21 mouse cellular contexts compared by ENCODE assay signal in genomic region chr17:45503301-45503973, GRCm38 (mm10). TPM values are rescaled to one million over a fixed set of nuclear protein-coding genes. Genes with fewer than 3 reads are reported as not detected.
DNase-seq lines count a peak whose midpoint lies in the region; ATAC-seq and TF ChIP-seq lines count a peak whose summit lies in the region.
"Had no signal": no experiment of that assay in that cellular context is flagged by ENCODE, and none has a peak within 500 bp of the region (broad histone marks: within the 10 kb centered on the region; RNA-seq: fewer than 3 reads in every experiment).

No protein-coding gene starts in this region.

- 51% methylated on average over 5 of the region's 5 CpGs for WGBS in heart, embryonic 10.5 days
- WGBS in lung, postnatal 0 days, result 37% methylated on average over 5 of the region's 5 CpGs

- TF ChIP-seq POLR2A in ES-Bruce4 (IDR thresholded peaks at IDR 0.05; ENCODE audit: insufficient read depth, low read length), result no peak

- no peaks in the 10 kb centered on the region for H3K27me3 ChIP-seq in heart, embryonic 10.5 days (ENCODE audit: insufficient read depth, poor library complexity, severe bottlenecking)
- H3K27me3 ChIP-seq in lung, postnatal 0 days (replicated peaks; ENCODE audit: insufficient read depth, low read length), result no peaks in the 10 kb centered on the region
- no peaks in the 10 kb centered on the region for H3K27me3 ChIP-seq in ES-Bruce4 (ENCODE audit: control insufficient read depth, insufficient read depth, low read length, poor library complexity, severe bottlenecking)
- H3K27me3 ChIP-seq: embryonic facial prominence, embryonic 12.5 days; hindbrain, embryonic 13.5 days; neural tube, embryonic 13.5 days had no signal

- TF ChIP-seq CTCF in lung, postnatal 0 days (IDR thresholded peaks at IDR 0.05), result no peak
- no peak for TF ChIP-seq CTCF in ES-Bruce4 (IDR thresholded peaks at IDR 0.05; ENCODE audit: low read depth, low read length)

- H3K36me3 ChIP-seq in heart, embryonic 10.5 days, result peaks cover 3% of the 10 kb centered on the region
- no peaks in the 10 kb centered on the region for H3K36me3 ChIP-seq in lung, postnatal 0 days (ENCODE audit: insufficient read depth, low read length)
- H3K36me3 ChIP-seq in ES-Bruce4 (ENCODE audit: control insufficient read depth, insufficient read depth, low read length, poor library complexity, severe bottlenecking), result peaks cover 2% of the 10 kb centered on the region; the same call in 1 of the 2 replicates

- no peak overlapping the region for H3K4me3 ChIP-seq in heart, embryonic 10.5 days
- H3K4me3 ChIP-seq in lung, postnatal 0 days (ENCODE audit: low read depth, low read length), result no peak overlapping the region
- H3K4me3 ChIP-seq in ES-Bruce4 (ENCODE audit: low read depth, low read length), result no peak overlapping the region
- H3K4me3 ChIP-seq: embryonic facial prominence, embryonic 12.5 days; hindbrain, embryonic 13.5 days; neural tube, embryonic 13.5 days had no signal

- intact Hi-C loops in left cerebral cortex, postnatal 10 days (cut with DNase I), result no loop called here

- 0 out of 2 replicates have a peak overlapping the region, but pooled peaks have one; percentile 29 for H3K27ac ChIP-seq in heart, embryonic 10.5 days
- H3K27ac ChIP-seq in lung, postnatal 0 days (ENCODE audit: low read length), result no peak overlapping the region
- peak overlapping the region; percentile 7; the same call in 1 of the 2 replicates for H3K27ac ChIP-seq in ES-Bruce4 (ENCODE audit: insufficient read depth, low read length)
- H3K27ac ChIP-seq: embryonic facial prominence, embryonic 12.5 days; hindbrain, embryonic 13.5 days; neural tube, embryonic 13.5 days had no signal

- no peak for DNase-seq in heart, embryonic 10.5 days (ENCODE audit: low spot score)
- DNase-seq in heart, postnatal 4 days, result no peak
- peak; percentile 10 for DNase-seq in lung, postnatal 0 days (ENCODE audit: low spot score)
- DNase-seq in lung, postnatal 14 days, result no peak
- no peak for DNase-seq in urinary bladder, adult 2 months (ENCODE audit: low spot score)
- no peak for DNase-seq in left cerebral cortex, postnatal 10 days (ENCODE audit: extremely low spot score in 1 of 2, low spot score in 2 of 2)
- DNase-seq: adrenal gland, postnatal 10 days; cerebellum, adult 11-12 months; lung, adult 18-20 months had no signal

- no peak for ATAC-seq in lung, postnatal 0 days
- ATAC-seq in common myeloid progenitor, adult 5-6 weeks (replicated peaks; ENCODE audit: low read depth, poor library complexity, severe bottlenecking), result peak; percentile 80
- ATAC-seq: forebrain, embryonic 16.5 days had no signal

- H3K9ac ChIP-seq in lung, postnatal 0 days (replicated peaks; ENCODE audit: low read depth), result no peak overlapping the region
- no peak overlapping the region for H3K9ac ChIP-seq in ES-Bruce4 (ENCODE audit: low read depth, poor library complexity, severe bottlenecking)
- H3K9ac ChIP-seq: embryonic facial prominence, embryonic 12.5 days; hindbrain, embryonic 13.5 days had no signal

- H3K4me2 ChIP-seq in lung, postnatal 0 days (replicated peaks; ENCODE audit: low read depth, low read length), result no peak overlapping the region
- H3K4me2 ChIP-seq: embryonic facial prominence, embryonic 12.5 days; hindbrain, embryonic 13.5 days; midbrain, embryonic 11.5 days; neural tube, embryonic 13.5 days had no signal

- TF ChIP-seq EP300 in lung, postnatal 0 days (IDR thresholded peaks at IDR 0.05), result no peak
- no peak for TF ChIP-seq EP300 in ES-Bruce4 (IDR thresholded peaks at IDR 0.05; ENCODE audit: insufficient read depth, low read depth, low read length)

- H3K9me3 ChIP-seq in heart, embryonic 10.5 days, result no peaks in the 10 kb centered on the region
- no peaks in the 10 kb centered on the region for H3K9me3 ChIP-seq in lung, postnatal 0 days (ENCODE audit: low read length)
- no peaks in the 10 kb centered on the region for H3K9me3 ChIP-seq in ES-Bruce4 (replicated peaks; ENCODE audit: control insufficient read depth, insufficient read depth, low read length, poor library complexity, severe bottlenecking)
- H3K9me3 ChIP-seq: embryonic facial prominence, embryonic 12.5 days; hindbrain, embryonic 13.5 days; neural tube, embryonic 13.5 days had no signal

- H3K4me1 ChIP-seq in heart, embryonic 10.5 days, result peaks cover 33% of the 10 kb centered on the region
- H3K4me1 ChIP-seq in lung, postnatal 0 days (ENCODE audit: insufficient read depth, low read depth, low read length), result no peaks in the 10 kb centered on the region; the same call in 1 of the 2 replicates
- H3K4me1 ChIP-seq in ES-Bruce4 (ENCODE audit: control insufficient read depth, insufficient read depth, low read length), result peaks cover 13% of the 10 kb centered on the region

RNA-seq across cellular contexts. Expression of gene Aars2, which starts 3.2 kb away (rescaled TPM):
- polyA plus RNA-seq in heart, embryonic 10.5 days (2016; fragmentation: Nextera tagmentation; extraction: Ambion mirVana), result 28.7 and 30.9 TPM in 2 replicates
- total RNA-seq in heart, postnatal 4 days (2021), result 10 to 100 TPM; 21.5 to 21.9 TPM
- polyA plus RNA-seq in lung, postnatal 0 days (2015; fragmentation: Nextera tagmentation; extraction: Ambion mirVana), result 5.9 and 6.0 TPM in 2 replicates
- 18.1 and 19.0 TPM in 2 replicates for polyA plus RNA-seq in ES-Bruce4 (2011; ENCODE audit: insufficient read depth, insufficient read length, low read depth, missing spikeins)
- total RNA-seq in common myeloid progenitor, adult 5-6 weeks (2017), result 11.1 and 11.4 TPM in 2 replicates
- 10.2 TPM in 2 replicates for polyA plus RNA-seq in urinary bladder, adult 2 months (2012; rRNA removed)
- total RNA-seq in left cerebral cortex, postnatal 10 days (2021), result 10 to 100 TPM; 21.2 to 23.4 TPM

RNA-seq across cellular contexts. Expression of gene Tcte1, which starts 19.8 kb away (rescaled TPM):
- 0.36 and 0.80 TPM in 2 replicates for polyA plus RNA-seq in heart, embryonic 10.5 days (2016; fragmentation: Nextera tagmentation; extraction: Ambion mirVana)
- total RNA-seq in heart, postnatal 4 days (2021), result not detected
- polyA plus RNA-seq in lung, postnatal 0 days (2015; fragmentation: Nextera tagmentation; extraction: Ambion mirVana), result 2.7 and 2.8 TPM in 2 replicates
- not detected in 2 replicates for polyA plus RNA-seq in ES-Bruce4 (2011; ENCODE audit: insufficient read depth, insufficient read length, low read depth, missing spikeins)
- total RNA-seq in common myeloid progenitor, adult 5-6 weeks (2017), result not detected in 2 replicates
- 0.01 TPM in 1 of 2 replicates, not detected in the other for polyA plus RNA-seq in urinary bladder, adult 2 months (2012; rRNA removed)
- 1 to 10 TPM in 1 of 2 experiments, under 1 TPM in 1; 0.45 to 1.0 TPM for total RNA-seq in left cerebral cortex, postnatal 10 days (2021)
- total RNA-seq: adrenal gland, postnatal 10 days; gastrocnemius, adult 18-20 months; heart, adult 18-20 months; liver, adult 2 months had no signal
- polyA plus RNA-seq: liver, adult 2 months had no signal

RNA-seq across cellular contexts. Expression of gene Spats1, which starts 28.2 kb away (rescaled TPM):
- polyA plus RNA-seq in heart, embryonic 10.5 days (2016; fragmentation: Nextera tagmentation; extraction: Ambion mirVana), result 0.34 and 0.57 TPM in 2 replicates
- total RNA-seq in heart, postnatal 4 days (2021), result under 1 TPM; 0.71 to 0.92 TPM
- 0.19 and 0.37 TPM in 2 replicates for polyA plus RNA-seq in lung, postnatal 0 days (2015; fragmentation: Nextera tagmentation; extraction: Ambion mirVana)
- 3.0 and 3.2 TPM in 2 replicates for polyA plus RNA-seq in ES-Bruce4 (2011; ENCODE audit: insufficient read depth, insufficient read length, low read depth, missing spikeins)
- 1.6 TPM in 1 of 2 replicates, not detected in the other for total RNA-seq in common myeloid progenitor, adult 5-6 weeks (2017)
- 0.14 TPM in 1 of 2 replicates, not detected in the other for polyA plus RNA-seq in urinary bladder, adult 2 months (2012; rRNA removed)
- total RNA-seq in left cerebral cortex, postnatal 10 days (2021), result 1 to 10 TPM; 4.9 to 5.0 TPM
- total RNA-seq: gastrocnemius, adult 18-20 months; liver, adult 2 months had no signal
- polyA plus RNA-seq: large intestine, adult 2 months; liver, adult 2 months; spleen, adult 2 months had no signal

RNA-seq across cellular contexts. Expression of gene Tmem151b, which starts 46.0 kb away (rescaled TPM):
- polyA plus RNA-seq in heart, embryonic 10.5 days (2016; fragmentation: Nextera tagmentation; extraction: Ambion mirVana), result 0.84 and 1.7 TPM in 2 replicates
- total RNA-seq in heart, postnatal 4 days (2021), result under 1 TPM; 0.20 to 0.24 TPM
- polyA plus RNA-seq in lung, postnatal 0 days (2015; fragmentation: Nextera tagmentation; extraction: Ambion mirVana), result 0.07 and 0.12 TPM in 2 replicates
- 1.5 and 1.8 TPM in 2 replicates for polyA plus RNA-seq in ES-Bruce4 (2011; ENCODE audit: insufficient read depth, insufficient read length, low read depth, missing spikeins)
- 0.53 TPM in 1 of 2 replicates, not detected in the other for total RNA-seq in common myeloid progenitor, adult 5-6 weeks (2017)
- polyA plus RNA-seq in urinary bladder, adult 2 months (2012; rRNA removed), result 0.51 and 0.81 TPM in 2 replicates
- 100 to 1,000 TPM in 1 of 2 experiments, 10 to 100 TPM in 1; 99.5 to 104 TPM for total RNA-seq in left cerebral cortex, postnatal 10 days (2021)
- total RNA-seq: gastrocnemius, adult 18-20 months; liver, adult 2 months had no signal

RNA-seq across cellular contexts. Expression of gene Nfkbie, which starts 52.1 kb away (rescaled TPM):
- polyA plus RNA-seq in heart, embryonic 10.5 days (2016; fragmentation: Nextera tagmentation; extraction: Ambion mirVana), result 2.8 and 3.7 TPM in 2 replicates
- total RNA-seq in heart, postnatal 4 days (2021), result 1 to 10 TPM; 1.5 to 1.9 TPM
- 2.4 and 5.0 TPM in 2 replicates for polyA plus RNA-seq in lung, postnatal 0 days (2015; fragmentation: Nextera tagmentation; extraction: Ambion mirVana)
- 2.7 and 3.0 TPM in 2 replicates for polyA plus RNA-seq in ES-Bruce4 (2011; ENCODE audit: insufficient read depth, insufficient read length, low read depth, missing spikeins)
- 10.1 and 11.0 TPM in 2 replicates for total RNA-seq in common myeloid progenitor, adult 5-6 weeks (2017)
- polyA plus RNA-seq in urinary bladder, adult 2 months (2012; rRNA removed), result 5.7 and 6.1 TPM in 2 replicates
- 1 to 10 TPM; 2.5 to 2.6 TPM for total RNA-seq in left cerebral cortex, postnatal 10 days (2021)
